Mouse (Mus musculus): Measurements from ENCODE around the gene Cap2.

Gene Cap2

GRCm38 (mm10) chr13:46501800-46502389 lies at the start of gene Cap2:
Gene Cap2, plus strand, starts transcription at chr13:46501848.
- DNase-seq = peak; percentile 95

GRCm38 (mm10) chr13:46459546-46459945 lies 42.1 kb upstream of the Cap2 start:
- no peak for DNase-seq

GRCm38 (mm10) chr13:46462280-46462679 lies 39.4 kb upstream of the Cap2 start:
- peak; percentile 57 for DNase-seq

- no peak for DNase-seq
Measured at GRCm38 (mm10) chr13:46463764-46464163, 37.9 kb upstream of the Cap2 start.

GRCm38 (mm10) chr13:46468251-46468650 lies 33.4 kb upstream of the Cap2 start:
- no peak for DNase-seq

- peak; percentile 34 for DNase-seq
Measured at GRCm38 (mm10) chr13:46469536-46469935, 32.1 kb upstream of the Cap2 start.

- DNase-seq = no peak
Measured at GRCm38 (mm10) chr13:46481271-46481670, 20.4 kb upstream of the Cap2 start.

GRCm38 (mm10) chr13:46485605-46486004 lies 16.0 kb upstream of the Cap2 start:
- no peak for DNase-seq

- DNase-seq = peak; percentile 54
Measured at GRCm38 (mm10) chr13:46488166-46488565, 13.5 kb upstream of the Cap2 start.

GRCm38 (mm10) chr13:46490644-46491043 lies 11.0 kb upstream of the Cap2 start:
- DNase-seq = peak; percentile 48

- peak; percentile 46 for DNase-seq
Measured at GRCm38 (mm10) chr13:46502390-46502891, 793 bp downstream of the Cap2 start.

GRCm38 (mm10) chr13:46507944-46508343 lies 6.3 kb downstream of the Cap2 start:
- DNase-seq = no peak

GRCm38 (mm10) chr13:46508823-46509222 lies 7.2 kb downstream of the Cap2 start:
- DNase-seq = no peak

GRCm38 (mm10) chr13:46510460-46510859 lies 8.8 kb downstream of the Cap2 start:
- no peak for DNase-seq

- DNase-seq = no peak
Measured at GRCm38 (mm10) chr13:46514484-46514883, 12.8 kb downstream of the Cap2 start.

GRCm38 (mm10) chr13:46515120-46515523 lies 13.5 kb downstream of the Cap2 start:
- no peak for DNase-seq

- no peak for DNase-seq
Measured at GRCm38 (mm10) chr13:46515524-46515923, 13.9 kb downstream of the Cap2 start.

GRCm38 (mm10) chr13:46516183-46516582 lies 14.5 kb downstream of the Cap2 start:
- DNase-seq = no peak

GRCm38 (mm10) chr13:46517211-46517685 lies 15.6 kb downstream of the Cap2 start:
- peak; percentile 92 for DNase-seq

- DNase-seq = no peak
Measured at GRCm38 (mm10) chr13:46521482-46521881, 19.8 kb downstream of the Cap2 start.

GRCm38 (mm10) chr13:46522798-46523197 lies 21.1 kb downstream of the Cap2 start:
- DNase-seq = no peak

- DNase-seq = peak; percentile 33
Measured at GRCm38 (mm10) chr13:46523235-46523634, 21.6 kb downstream of the Cap2 start.

- DNase-seq = peak; percentile 61
Measured at GRCm38 (mm10) chr13:46523712-46524111, 22.1 kb downstream of the Cap2 start.

GRCm38 (mm10) chr13:46525295-46526255 lies 23.9 kb downstream of the Cap2 start:
- DNase-seq = no peak
